Mouse (Mus musculus) midbrain, embryonic 11.5 days (tissue): ENCODE measurements around the gene Gm21915. TPM values are rescaled to one million over a fixed set of nuclear protein-coding genes. Genes with fewer than 3 reads are reported as not detected.

ENCODE experiments used
- ATAC-seq: fragments of 200-750 bp; cut with Nextera tagmentation; 2 replicates; pipeline ENCODE4 v1.8.0; 2017; ENCODE audit warnings: moderate TSS enrichment, moderate library complexity; ENCODE audit not compliant: low FRiP score
- DNase-seq: peaks from one replicate; pipeline ENCODE4 v3.0.0; 2015; ENCODE audit warnings: low spot score; ENCODE audit errors: missing footprints
- H3K27ac ChIP-seq: fragments of 300-500 bp; sonication (generic); 2 replicates; pipeline ENCODE4 v1.5.1; 2014; ENCODE audit warnings: low read depth, low read length
- H3K27me3 ChIP-seq: fragments of 300-500 bp; sonication (generic); 2 replicates; pipeline ENCODE4 v1.6.1; 2014; ENCODE audit warnings: mild to moderate bottlenecking, low read length, moderate library complexity, mixed read lengths; ENCODE audit not compliant: control insufficient read depth, insufficient read depth
- H3K36me3 ChIP-seq: fragments of 300-500 bp; sonication (generic); 2 replicates; pipeline ENCODE4 v1.6.1; 2014; ENCODE audit warnings: mild to moderate bottlenecking, low read length, moderate library complexity, mixed read lengths; ENCODE audit not compliant: control insufficient read depth, insufficient read depth
- H3K4me1 ChIP-seq: fragments of 300-500 bp; sonication (generic); 2 replicates; pipeline ENCODE4 v1.6.1; 2014; ENCODE audit warnings: low read length; ENCODE audit not compliant: control insufficient read depth, insufficient read depth
- H3K4me2 ChIP-seq: fragments of 300-500 bp; sonication (generic); 2 replicates; pipeline ENCODE4 v1.6.1; 2014; ENCODE audit warnings: mild to moderate bottlenecking, moderate library complexity
- H3K4me3 ChIP-seq: fragments of 300-500 bp; sonication (generic); 2 replicates; pipeline ENCODE4 v1.5.1; 2014; ENCODE audit warnings: low read depth, low read length
- H3K9ac ChIP-seq: fragments of 300-500 bp; sonication (generic); 2 replicates; pipeline ENCODE4 v1.6.1; 2014; ENCODE audit warnings: low read length
- H3K9me3 ChIP-seq: fragments of 300-500 bp; sonication (generic); 2 replicates; pipeline ENCODE4 v1.6.1; 2016; ENCODE audit warnings: low read length; ENCODE audit not compliant: control insufficient read depth
- WGBS: fragments of 180-500 bp; shearing (Covaris S2); extraction: QIAGEN DNeasy Blood & Tissue Kit; methylation state at CpG from one replicate; pipeline ENCODE4 v1.1.7; 2014; 5-methylcytosine and 5-hydroxymethylcytosine counted together
- polyA plus RNA-seq: library from polyadenylated mRNA; unstranded; fragments of >200 nt; fragmentation: Nextera tagmentation; extraction: Ambion mirVana; gene quantifications from 2 replicates; pipeline ENCODE4 v1.2.1, GENCODE M21; 2014

Gm21915 gene
- polyA plus RNA-seq, result not detected in 2 replicates

DNA sequence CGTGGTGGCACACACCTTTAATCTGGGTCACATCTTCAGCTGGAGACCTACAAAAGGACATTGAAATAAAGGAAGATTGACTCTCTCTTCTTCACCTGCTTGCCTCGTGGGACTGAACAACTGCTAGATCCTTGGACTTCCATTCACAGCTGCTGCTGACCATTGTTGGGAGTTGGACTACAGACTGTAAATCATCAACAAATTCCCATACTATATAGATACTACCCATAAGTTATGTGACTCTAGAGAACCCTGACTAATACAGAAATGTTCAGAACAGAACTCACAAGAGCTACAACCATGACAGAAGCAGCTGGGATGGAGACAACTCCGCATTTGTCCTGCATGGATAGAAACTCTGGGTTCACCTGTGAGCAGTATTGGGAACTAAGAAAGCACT is at the start of gene Gm21915:
Gm21915 (plus strand) TSS at position 301 of the 400 bp plus-strand sequence.
- 90% methylated on average over 3 of the region's 3 CpGs for WGBS
- H3K36me3 ChIP-seq, result no peaks in the 10 kb centered on the region
- no peak within 1 kb of the TSS for H3K9ac ChIP-seq
- H3K27ac ChIP-seq, result 0 out of 2 replicates have a peak within 1 kb of the TSS, but pooled peaks have one; percentile 2
- H3K4me1 ChIP-seq, result peaks cover 9% of the 10 kb centered on the region
- no peak for ATAC-seq
- no peaks in the 10 kb centered on the region for H3K9me3 ChIP-seq
- no peak within 1 kb of the TSS for H3K4me3 ChIP-seq
- no peak for DNase-seq
- H3K4me2 ChIP-seq, result no peak within 1 kb of the TSS
- H3K27me3 ChIP-seq, result no peaks in the 10 kb centered on the region

DNA sequence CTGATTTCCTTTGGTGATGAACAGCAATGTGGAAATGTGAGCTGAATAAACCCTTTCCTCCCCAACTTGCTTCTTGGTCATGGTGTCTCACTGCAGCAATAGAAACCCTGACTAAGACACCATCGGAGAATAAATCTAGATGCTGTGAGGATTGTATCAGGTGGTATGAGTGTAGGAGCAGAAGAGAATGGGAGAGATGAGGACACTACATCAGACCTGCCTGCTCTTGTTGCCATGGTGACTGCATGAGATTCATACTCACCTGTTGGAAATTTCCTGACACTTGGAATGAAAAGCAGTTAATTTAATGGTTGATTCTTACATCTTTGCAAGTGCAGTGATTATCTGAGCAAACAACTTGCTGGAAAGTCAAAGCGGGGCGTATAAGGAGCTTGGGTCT is 48.1 kb upstream of the Gm21915 start:
- WGBS, result 95% methylated on average over 3 of the region's 3 CpGs

DNA sequence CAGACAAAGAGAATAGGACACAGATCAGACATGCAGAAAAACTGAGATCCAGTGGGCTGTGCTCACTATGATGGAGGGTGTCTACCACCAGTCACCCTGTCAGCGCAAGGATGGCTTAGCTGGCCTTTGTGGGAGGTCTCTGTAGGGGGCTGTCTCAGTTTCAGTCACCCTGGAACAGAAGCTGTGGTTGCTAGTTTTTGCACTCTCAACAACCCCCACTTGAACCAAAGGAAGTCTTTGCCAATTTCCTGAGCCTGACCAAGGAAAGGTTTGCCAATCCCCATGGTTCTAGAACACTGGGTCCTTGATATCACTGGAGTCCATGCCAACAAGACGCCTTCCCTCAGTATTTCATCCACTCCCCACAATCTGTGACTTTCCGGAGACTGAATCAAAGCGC is 47.6 kb upstream of the Gm21915 start:
- Histone ChIP-seq H3K36me3 (no peaks in the 10 kb centered on the region), H3K27me3 (no peaks in the 10 kb centered on the region), H3K27ac (no peak overlapping the region), H3K4me3 (no peak overlapping the region), H3K9ac (no peak overlapping the region), H3K9me3 (no peaks in the 10 kb centered on the region), H3K4me2 (no peak overlapping the region), H3K4me1 (peaks cover 7% of the 10 kb centered on the region)
- DNase-seq, result no peak
- ATAC-seq, result no peak
- 75% methylated on average over 4 of the region's 4 CpGs for WGBS

More for the DNA sequence above, 48.1 kb upstream of the Gm21915 start:
- Histone ChIP-seq H3K4me3 (no peak overlapping the region), H3K27me3 (no peaks in the 10 kb centered on the region), H3K36me3 (no peaks in the 10 kb centered on the region), H3K4me2 (no peak overlapping the region), H3K9me3 (no peaks in the 10 kb centered on the region), H3K4me1 (peaks cover 11% of the 10 kb centered on the region), H3K9ac (no peak overlapping the region), H3K27ac (no peak overlapping the region)
- DNase-seq (no peak), ATAC-seq (no peak)

DNA sequence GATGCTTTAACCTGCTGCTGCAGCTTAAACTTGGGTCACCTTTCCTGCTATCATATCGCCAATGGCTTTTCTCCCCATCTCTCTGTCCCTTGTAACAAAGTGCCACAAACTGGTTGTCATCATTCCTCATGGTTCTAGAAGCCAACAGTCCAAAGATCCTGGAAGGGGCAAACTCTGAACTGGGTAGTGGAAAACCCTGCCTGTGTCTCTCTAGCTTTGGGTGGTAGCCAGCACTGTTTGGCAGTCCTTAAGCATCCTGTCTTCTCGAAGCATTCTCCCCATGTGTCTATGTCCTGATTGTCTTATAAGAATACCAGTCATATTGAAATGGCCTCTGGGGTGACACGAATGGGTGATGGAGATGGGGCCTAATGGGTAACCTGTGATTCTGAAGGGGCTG is 45.1 kb upstream of the Gm21915 start:
- no peak for DNase-seq
- no peaks in the 10 kb centered on the region for H3K9me3 ChIP-seq
- H3K4me3 ChIP-seq, result no peak overlapping the region
- no peaks in the 10 kb centered on the region for H3K27me3 ChIP-seq
- no peaks in the 10 kb centered on the region for H3K36me3 ChIP-seq
- H3K4me1 ChIP-seq, result peaks cover 6% of the 10 kb centered on the region; the same call in 1 of the 2 replicates
- no peak overlapping the region for H3K9ac ChIP-seq
- no peak overlapping the region for H3K4me2 ChIP-seq
- no peak for ATAC-seq
- WGBS, result 82% methylated on average over 3 of the region's 3 CpGs
- no peak overlapping the region for H3K27ac ChIP-seq

DNA sequence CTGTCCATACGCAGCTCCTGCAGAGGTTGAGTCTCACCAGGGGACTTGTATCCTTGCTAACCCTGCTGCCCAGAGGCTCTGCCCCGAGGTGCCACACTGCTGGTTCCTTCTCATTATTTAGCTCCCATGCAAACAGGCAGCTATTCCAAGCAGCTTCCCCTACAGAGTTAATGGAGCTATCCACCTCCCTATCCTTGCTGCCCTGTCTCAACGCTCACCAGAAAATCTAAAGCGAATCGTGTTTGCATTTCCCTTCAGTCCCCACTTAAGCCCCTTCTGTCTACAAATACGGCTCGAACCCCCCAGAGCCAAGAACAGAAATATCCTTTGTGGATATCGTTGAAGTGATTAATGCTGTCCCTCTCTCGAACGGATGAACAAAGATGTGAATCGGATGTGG is 43.8 kb upstream of the Gm21915 start:
- no peak for DNase-seq
- Histone ChIP-seq H3K36me3 (no peaks in the 10 kb centered on the region), H3K27ac (peak overlapping the region; percentile 45), H3K4me2 (no peak overlapping the region), H3K9ac (no peak overlapping the region; the same call in 1 of the 2 replicates), H3K9me3 (no peaks in the 10 kb centered on the region), H3K4me1 (peaks cover 6% of the 10 kb centered on the region; the same call in 1 of the 2 replicates), H3K27me3 (no peaks in the 10 kb centered on the region), H3K4me3 (no peak overlapping the region)
- peak; percentile 62; the same call in 1 of the 2 replicates for ATAC-seq
- WGBS, result 30% methylated on average over 11 of the region's 11 CpGs

DNA sequence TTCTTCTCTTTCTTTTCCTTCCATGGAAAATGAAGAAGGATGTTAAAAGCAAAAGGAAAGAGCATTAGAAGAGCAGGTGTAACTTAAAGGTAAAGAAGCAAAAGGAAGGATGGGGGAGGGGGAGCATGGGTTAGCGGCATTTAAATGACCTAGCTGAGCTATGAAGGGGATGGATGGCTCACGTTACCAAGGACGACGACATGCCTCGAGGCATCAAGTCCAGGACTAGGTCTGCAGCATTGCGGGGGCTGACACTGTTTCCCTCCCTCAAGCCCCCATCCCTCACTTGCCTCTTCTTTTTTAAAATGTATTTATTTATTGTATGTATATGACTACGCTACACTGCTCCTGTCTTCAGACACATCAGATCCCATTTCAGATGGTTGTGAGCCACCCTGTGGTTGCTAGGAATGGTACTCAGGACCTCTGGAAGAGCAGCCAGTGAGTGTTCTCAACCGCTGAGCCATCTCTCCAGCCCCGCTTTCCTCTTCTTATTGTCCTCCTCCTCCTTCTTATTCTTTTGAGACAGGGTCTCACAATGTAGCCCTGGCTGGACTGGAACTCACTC is 43.2 kb upstream of the Gm21915 start:
- Histone ChIP-seq H3K9ac (no peak overlapping the region; the same call in 1 of the 2 replicates), H3K36me3 (no peaks in the 10 kb centered on the region), H3K4me3 (no peak overlapping the region), H3K4me2 (no peak overlapping the region), H3K4me1 (peaks cover 6% of the 10 kb centered on the region; the same call in 1 of the 2 replicates), H3K9me3 (no peaks in the 10 kb centered on the region), H3K27ac (peak overlapping the region; percentile 45), H3K27me3 (no peaks in the 10 kb centered on the region)
- ATAC-seq, result peak; percentile 48; the same call in 1 of the 2 replicates
- WGBS, result 36% methylated on average over 9 of the region's 9 CpGs
- no peak for DNase-seq

DNA sequence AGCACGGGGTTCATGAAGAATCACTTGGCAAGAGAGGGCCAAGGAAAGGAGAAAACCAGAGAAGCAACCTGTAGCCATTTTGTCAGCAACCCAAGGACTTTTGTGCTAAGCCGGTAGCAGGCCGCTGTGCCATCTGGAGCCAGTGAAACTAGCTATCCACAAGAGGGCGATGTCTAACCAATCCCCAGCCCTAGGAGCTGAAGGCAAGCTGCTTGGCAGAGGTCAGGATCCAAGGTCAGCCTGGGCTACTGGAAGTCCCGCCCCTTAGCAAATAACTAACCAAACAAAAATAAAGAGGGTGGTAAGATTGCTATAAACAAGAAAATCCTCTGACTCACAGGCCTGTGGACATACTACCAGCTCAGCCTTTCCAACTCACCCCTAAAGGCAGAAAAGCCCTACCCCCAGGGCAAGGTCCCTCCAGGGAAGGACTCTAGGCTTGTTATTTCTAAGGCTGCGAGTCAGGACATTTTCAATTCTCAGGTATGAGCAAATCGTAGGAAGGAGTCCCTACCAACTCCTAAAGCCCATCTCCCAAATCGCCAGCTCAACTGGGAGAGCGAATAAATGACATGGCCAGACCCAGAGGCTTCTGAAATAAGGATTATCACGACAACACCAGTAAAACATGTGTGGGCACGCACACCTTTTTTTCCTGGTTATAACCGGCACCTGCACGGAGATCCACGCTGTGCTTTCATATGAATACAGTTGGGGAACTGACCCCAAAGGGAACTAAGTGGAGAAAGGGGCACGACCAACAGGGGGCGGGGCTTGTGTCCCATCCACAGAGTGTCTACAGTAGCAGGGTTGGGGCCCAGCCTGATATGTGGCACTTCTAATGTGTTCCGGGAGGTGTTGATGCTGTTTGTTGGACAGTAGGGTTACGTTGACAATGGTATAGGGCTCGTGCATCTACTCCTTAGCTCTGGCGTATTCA is 42.0 kb upstream of the Gm21915 start:
- H3K9ac ChIP-seq, result no peak overlapping the region
- peaks cover 6% of the 10 kb centered on the region; the same call in 1 of the 2 replicates for H3K4me1 ChIP-seq
- DNase-seq (peak; percentile 91), ATAC-seq (0 out of 2 replicates have a peak, but pooled peaks have one; percentile 36)
- no peak overlapping the region for H3K27ac ChIP-seq
- H3K4me2 ChIP-seq, result no peak overlapping the region
- no peaks in the 10 kb centered on the region for H3K27me3 ChIP-seq
- no peak overlapping the region for H3K4me3 ChIP-seq
- 66% methylated on average over 20 of the region's 20 CpGs for WGBS
- no peaks in the 10 kb centered on the region for H3K9me3 ChIP-seq
- H3K36me3 ChIP-seq, result no peaks in the 10 kb centered on the region

DNA sequence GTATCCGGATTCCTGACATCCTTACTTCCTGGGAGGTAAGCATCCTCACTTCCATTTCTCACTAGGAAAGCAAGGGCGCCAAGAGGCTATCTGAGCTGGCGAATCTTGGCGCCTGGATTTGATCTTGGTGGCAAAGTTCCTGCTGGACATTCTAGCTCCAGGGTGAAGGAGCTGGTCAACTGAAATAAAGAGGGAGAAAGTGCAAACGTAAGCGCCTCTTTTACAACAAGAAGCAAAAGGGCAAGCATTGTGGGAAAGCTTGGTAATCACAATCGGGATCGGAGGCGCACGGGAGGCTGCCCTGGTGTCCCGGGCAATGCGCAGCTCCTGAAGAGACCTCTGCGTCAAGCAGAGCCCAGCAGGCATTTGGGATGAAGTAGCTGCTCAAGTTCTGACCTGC is 41.0 kb upstream of the Gm21915 start:
- ATAC-seq (no peak), DNase-seq (no peak)
- H3K9ac ChIP-seq, result no peak overlapping the region
- H3K27ac ChIP-seq, result no peak overlapping the region
- H3K9me3 ChIP-seq, result no peaks in the 10 kb centered on the region
- 52% methylated on average over 13 of the region's 13 CpGs for WGBS
- H3K27me3 ChIP-seq, result no peaks in the 10 kb centered on the region
- H3K4me2 ChIP-seq, result no peak overlapping the region
- no peaks in the 10 kb centered on the region for H3K36me3 ChIP-seq
- no peak overlapping the region for H3K4me3 ChIP-seq
- peaks cover 6% of the 10 kb centered on the region; the same call in 1 of the 2 replicates for H3K4me1 ChIP-seq

DNA sequence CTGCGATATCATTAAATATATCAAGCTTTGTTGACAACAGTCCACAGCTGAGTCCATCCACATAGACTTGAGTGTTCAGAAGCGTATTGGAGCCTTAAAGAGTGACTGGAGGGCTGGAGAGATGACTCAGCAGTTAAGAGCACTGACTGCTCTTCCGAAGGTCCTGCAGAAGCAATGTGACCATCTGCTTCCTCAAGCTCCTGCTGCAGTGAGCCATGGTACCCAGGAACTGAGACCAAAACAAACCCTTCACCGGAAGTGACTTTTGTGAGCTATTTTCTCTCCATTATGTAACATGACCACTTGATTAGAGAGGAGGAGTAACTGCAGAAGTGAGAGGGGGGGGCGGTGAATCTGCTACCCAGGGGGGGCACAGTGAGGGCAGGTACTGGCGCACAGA is 39.3 kb upstream of the Gm21915 start:
- no peak for DNase-seq
- Histone ChIP-seq H3K27ac (no peak overlapping the region), H3K4me2 (no peak overlapping the region)

More for the DNA sequence above, 39.3 kb upstream of the Gm21915 start:
- no peak overlapping the region for H3K9ac ChIP-seq
- no peaks in the 10 kb centered on the region for H3K9me3 ChIP-seq
- no peaks in the 10 kb centered on the region for H3K36me3 ChIP-seq
- 66% methylated on average over 6 of the region's 6 CpGs for WGBS
- peaks cover 6% of the 10 kb centered on the region; the same call in 1 of the 2 replicates for H3K4me1 ChIP-seq
- H3K4me3 ChIP-seq, result no peak overlapping the region
- no peaks in the 10 kb centered on the region for H3K27me3 ChIP-seq
- ATAC-seq, result no peak
